Mouse (Mus musculus): ENCODE measurements around the gene Rabl2. TPM values are rescaled to one million over a fixed set of nuclear protein-coding genes. Genes with fewer than 3 reads are reported as not detected.

The Rabl2 gene
- polyA plus RNA-seq, 1 experiment, result 24.3 TPM

GRCm38 (mm10) chr15:89532924-89533842 is 58.5 kb downstream of the Rabl2 start:
- Histone ChIP-seq H3K36me3 (ENCODE audit: control insufficient read depth, insufficient read depth) (no peaks in the 10 kb centered on the region), H3K4me3 (ENCODE audit: insufficient read depth, poor library complexity, severe bottlenecking) (no peak overlapping the region), H3K79me2 (ENCODE audit: control insufficient read depth, insufficient read depth) (no peaks in the 10 kb centered on the region), H3K79me3 (ENCODE audit: low read depth) (no peaks in the 10 kb centered on the region), H3ac (ENCODE audit: control insufficient read depth, insufficient read length, low read depth) (no peak overlapping the region), H3K27me3 (ENCODE audit: control insufficient read depth, insufficient read depth, insufficient read length) (peaks cover 45% of the 10 kb centered on the region)
- TF ChIP-seq FOSL1 (IDR thresholded peaks at IDR 0.05; ENCODE audit: insufficient read depth, low read length, poor library complexity, severe bottlenecking), result no peak
- no peak for TF ChIP-seq MAX (IDR thresholded peaks at IDR 0.05)
- TF ChIP-seq USF1 (IDR thresholded peaks at IDR 0.05; ENCODE audit: low read depth), result no peak
- TF ChIP-seq MYOG (IDR thresholded peaks at IDR 0.05; ENCODE audit: control insufficient read depth, extremely low read depth, insufficient read length), result no peak
- TF ChIP-seq CEBPB (IDR thresholded peaks at IDR 0.05; ENCODE audit: low read depth), result no peak
- TF ChIP-seq CTCF (IDR thresholded peaks at IDR 0.05; ENCODE audit: control insufficient read depth, insufficient read depth, insufficient read length), result no peak
- TF ChIP-seq MYOD1 (IDR thresholded peaks at IDR 0.05; ENCODE audit: control insufficient read depth, insufficient read length, low read depth), result no peak

Other genes with a start within 250 kb of the Rabl2 start
- gene Lmf2, start 236.3 kb downstream of the Rabl2 start, polyA plus RNA-seq (2012; fragmentation: generic; extraction: Trizol), result 95.9 TPM
- 185 TPM for gene Ncaph2, start 236.2 kb downstream of the Rabl2 start, polyA plus RNA-seq (2012; fragmentation: generic; extraction: Trizol)
- 47.6 TPM for gene Sco2, start 218.1 kb downstream of the Rabl2 start, polyA plus RNA-seq (2012; fragmentation: generic; extraction: Trizol)
- 3.4 TPM for gene Tymp, start 214.9 kb downstream of the Rabl2 start, polyA plus RNA-seq (2012; fragmentation: generic; extraction: Trizol)
- gene Odf3b, start 212.6 kb downstream of the Rabl2 start, polyA plus RNA-seq (2012; fragmentation: generic; extraction: Trizol), result not detected
- not detected for gene Klhdc7b, start 207.0 kb downstream of the Rabl2 start, polyA plus RNA-seq (2012; fragmentation: generic; extraction: Trizol)
- not detected for gene Syce3, start 181.4 kb downstream of the Rabl2 start, polyA plus RNA-seq (2012; fragmentation: generic; extraction: Trizol)
- 2.5 TPM for gene Cpt1b, start 166.1 kb downstream of the Rabl2 start, polyA plus RNA-seq (2012; fragmentation: generic; extraction: Trizol)
- gene C730034F03Rik, start 162.3 kb downstream of the Rabl2 start, polyA plus RNA-seq (2012; fragmentation: generic; extraction: Trizol), result 0.33 TPM
- gene Gm44502, start 162.2 kb downstream of the Rabl2 start, polyA plus RNA-seq (2012; fragmentation: generic; extraction: Trizol), result 0.06 TPM
- gene Chkb, start 162.0 kb downstream of the Rabl2 start, polyA plus RNA-seq (2012; fragmentation: generic; extraction: Trizol), result 47.1 TPM
- not detected for gene Mapk8ip2, start 138.0 kb downstream of the Rabl2 start, polyA plus RNA-seq (2012; fragmentation: generic; extraction: Trizol)
- 22.3 TPM for gene Arsa, start 114.5 kb downstream of the Rabl2 start, polyA plus RNA-seq (2012; fragmentation: generic; extraction: Trizol)
- gene Shank3, start 92.3 kb downstream of the Rabl2 start, polyA plus RNA-seq (2012; fragmentation: generic; extraction: Trizol), result 4.0 TPM
- not detected for gene Acr, start 23.6 kb downstream of the Rabl2 start, polyA plus RNA-seq (2012; fragmentation: generic; extraction: Trizol)
- gene Syt10, start 249.9 kb upstream of the Rabl2 start, polyA plus RNA-seq (2012; fragmentation: generic; extraction: Trizol), result not detected

Data from C2C12 (cell line).